Mouse (Mus musculus): Measurements from ENCODE around the gene Taf6. TPM values are rescaled to one million over a fixed set of nuclear protein-coding genes. Genes with fewer than 3 reads are reported as not detected.

The Taf6 gene
- polyA plus RNA-seq (2012; ENCODE audit: low replicate concordance) = 17.3 and 54.2 TPM in 2 replicates

DNA sequence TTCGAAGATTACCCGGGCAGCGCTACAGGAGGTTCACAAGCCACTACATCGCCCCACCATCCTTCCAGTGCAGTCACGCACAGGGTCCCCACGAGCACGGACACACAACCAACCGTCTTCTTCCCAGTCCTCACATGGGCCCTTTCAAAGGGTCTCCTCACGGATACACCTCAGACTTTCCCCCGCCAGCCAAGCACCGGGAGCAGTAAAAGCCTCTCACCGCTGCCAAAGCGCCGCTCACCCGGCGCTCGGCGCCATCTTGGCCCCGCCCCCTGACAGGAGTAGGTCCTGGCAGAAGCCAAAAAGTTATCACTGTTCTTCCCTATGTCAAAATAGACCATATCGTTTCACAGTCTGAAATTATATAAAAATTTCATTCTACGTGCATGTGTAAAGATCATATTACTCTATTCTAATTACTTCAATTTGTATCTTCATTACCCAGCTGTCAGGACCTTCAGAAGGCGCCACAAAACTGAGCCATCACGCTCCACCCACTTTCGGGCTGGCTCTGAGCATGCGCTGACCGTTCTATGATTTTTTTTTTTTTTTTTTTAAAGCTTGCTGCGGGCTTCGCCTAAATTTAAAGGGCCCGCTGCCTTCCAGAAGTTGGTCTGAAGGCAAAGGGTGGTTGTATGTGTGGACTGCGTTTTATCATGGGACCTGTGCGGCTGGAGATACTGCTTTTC is at the start of gene Taf6, which contains the start of gene Cnpy4:
TSS of gene Taf6 (minus strand) at position 502 of the 689 bp plus-strand sequence.
TSS of gene Cnpy4 (plus strand) at position 536 of the 689 bp plus-strand sequence.

DNA sequence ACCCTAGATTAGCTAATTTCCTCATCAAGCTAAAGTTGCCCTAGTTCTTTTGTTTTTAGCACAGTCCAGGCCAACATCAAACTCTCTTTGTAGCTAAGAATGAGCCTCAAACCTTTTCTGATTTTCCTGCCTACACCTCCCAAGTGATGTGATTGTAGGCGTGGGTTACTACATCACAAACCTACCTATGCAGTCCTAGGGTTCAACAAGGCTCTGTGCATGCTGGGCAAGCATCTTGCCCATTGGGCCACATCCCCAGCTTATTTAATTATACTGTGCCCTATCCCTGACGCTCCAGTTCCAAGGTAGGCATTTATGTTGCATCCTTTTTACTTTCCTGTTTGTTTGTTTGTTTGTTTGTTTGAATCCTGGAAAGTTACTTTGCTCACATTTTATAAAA is 38.4 kb upstream of the Taf6 start, which contains the start of gene Nxpe5:
TSS of gene Nxpe5 (plus strand) at position 199 of the 400 bp plus-strand sequence.

DNA sequence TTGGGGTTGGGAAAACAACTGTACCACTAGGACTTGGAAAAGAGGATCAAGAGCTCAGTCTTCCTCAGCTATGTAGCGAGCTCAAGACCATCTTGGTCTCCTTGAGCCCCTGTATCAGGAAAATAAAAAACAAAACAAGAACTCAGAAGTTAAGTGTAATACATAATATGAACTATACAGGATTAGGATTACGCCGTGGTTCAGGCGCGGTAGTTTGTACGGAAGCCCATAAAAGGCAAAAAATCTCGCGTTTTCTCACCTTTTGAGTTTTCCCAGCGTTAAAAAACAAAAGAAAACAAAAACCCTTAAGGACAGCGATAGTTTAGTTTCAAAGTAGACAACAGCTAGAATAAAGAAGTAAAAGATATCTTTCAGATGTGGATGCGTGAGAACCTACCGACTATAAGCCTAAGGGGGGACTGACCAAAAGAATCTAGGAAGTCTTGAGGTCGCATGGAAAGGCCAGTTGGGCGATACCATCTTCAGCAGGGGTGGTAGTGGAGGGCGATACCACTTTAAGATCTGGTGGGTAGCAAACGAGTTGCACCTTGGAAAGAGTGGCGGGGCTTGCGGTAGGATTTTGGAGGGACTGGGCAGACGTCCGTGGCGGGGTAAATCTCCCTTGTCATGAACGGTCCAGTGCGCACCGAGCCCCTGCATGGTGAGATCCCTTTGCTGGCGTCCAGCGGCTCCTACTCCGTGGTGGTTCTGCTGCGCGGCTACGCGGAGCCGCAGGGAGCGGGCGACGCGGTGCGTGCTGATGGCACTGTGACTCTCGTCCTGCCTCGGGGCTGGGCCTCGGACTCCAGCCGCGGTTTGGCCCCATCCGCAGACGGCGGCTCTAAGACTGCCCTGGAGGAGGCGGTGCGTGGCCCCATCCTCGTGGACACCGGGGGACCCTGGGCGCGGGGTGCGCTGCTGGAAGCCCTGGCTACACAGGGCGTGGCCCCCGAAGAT is 6.8 kb upstream of the Taf6 start, which contains the start of gene Mblac1:
TSS of gene Mblac1 (plus strand) at position 544 of the 957 bp plus-strand sequence.

DNA sequence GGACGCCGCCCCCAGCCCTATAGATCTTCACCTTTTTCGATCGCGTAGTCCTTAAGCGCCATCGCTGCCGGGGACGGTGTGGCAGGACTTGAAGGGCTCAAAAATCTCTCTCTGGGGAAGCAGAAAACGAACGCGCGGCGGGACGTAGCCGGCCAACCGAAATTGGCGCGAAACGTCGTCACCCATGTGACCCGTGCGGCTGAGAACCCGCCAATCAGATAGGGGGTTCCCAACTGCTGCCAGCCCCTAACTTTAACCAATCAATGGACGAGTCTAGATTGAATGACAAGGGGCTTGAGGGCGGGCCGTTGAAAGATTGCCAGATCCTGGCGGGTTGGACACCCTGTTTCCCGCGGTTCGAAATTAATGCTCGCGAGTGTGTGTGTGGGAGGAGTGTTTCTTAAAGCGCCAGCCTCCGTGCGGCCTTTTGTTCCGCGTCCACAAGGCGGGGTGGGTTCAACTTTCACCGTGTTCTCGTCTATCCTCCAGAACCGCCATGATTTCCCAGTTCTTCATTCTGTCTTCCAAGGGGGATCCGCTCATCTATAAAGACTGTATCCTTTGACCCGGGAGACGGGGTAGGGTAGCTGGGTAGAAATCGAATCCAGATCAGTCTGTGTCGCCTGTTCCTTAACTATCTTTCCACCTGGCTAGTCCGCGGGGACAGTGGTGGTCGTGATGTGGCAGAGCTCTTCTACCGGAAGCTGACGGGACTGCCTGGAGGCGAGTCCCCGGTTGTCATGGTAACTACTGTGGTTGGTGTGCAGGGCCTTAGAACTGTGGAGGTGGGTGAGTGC is 15.4 kb downstream of the Taf6 start, which contains the start of the genes Ap4m1 and Mcm7:
TSS of gene Ap4m1 (plus strand) at position 308 of the 797 bp plus-strand sequence.
TSS of gene Mcm7 (minus strand) at position 728 of the 797 bp plus-strand sequence.

DNA sequence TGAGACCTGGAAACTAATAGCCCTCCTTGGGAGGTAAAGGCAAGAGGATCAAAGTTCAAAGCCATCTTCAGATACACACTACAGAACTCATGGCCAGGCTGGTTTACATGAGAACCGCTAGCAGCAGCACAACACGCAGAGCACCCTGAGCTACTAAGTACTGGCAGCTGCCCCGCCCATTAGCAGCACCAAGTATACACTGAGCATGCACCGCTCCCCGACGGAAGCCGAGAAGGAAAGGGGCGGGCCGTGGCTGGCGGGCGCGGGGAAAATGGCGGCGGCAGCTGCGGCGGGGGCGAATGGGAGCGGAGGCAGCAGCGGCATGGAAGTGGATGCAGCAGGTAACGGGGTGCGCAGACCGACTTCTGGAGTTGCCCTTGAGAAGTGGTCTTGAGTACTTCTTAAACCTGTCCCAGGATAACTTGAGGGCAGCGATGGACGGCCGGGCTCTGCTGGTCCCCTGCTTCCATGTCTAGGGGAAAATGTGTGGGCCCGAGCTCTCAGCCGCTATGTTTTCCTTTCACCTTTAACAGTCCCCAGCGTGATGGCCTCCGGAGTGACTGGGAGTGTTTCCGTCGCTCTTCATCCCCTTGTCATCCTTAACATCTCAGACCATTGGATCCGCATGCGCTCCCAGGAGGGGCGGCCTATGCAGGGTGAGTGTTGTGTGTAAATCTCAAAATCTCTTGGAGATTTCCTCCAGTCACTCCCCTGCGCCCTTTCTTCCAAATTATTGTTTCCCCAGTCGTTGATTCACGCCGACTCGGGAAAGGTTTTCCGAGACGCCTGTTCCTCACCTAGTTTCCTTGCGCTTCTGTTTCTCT is 26.2 kb downstream of the Taf6 start, which contains the start of gene Cops6:
TSS of gene Cops6 (plus strand) at position 230 of the 824 bp plus-strand sequence.

DNA sequence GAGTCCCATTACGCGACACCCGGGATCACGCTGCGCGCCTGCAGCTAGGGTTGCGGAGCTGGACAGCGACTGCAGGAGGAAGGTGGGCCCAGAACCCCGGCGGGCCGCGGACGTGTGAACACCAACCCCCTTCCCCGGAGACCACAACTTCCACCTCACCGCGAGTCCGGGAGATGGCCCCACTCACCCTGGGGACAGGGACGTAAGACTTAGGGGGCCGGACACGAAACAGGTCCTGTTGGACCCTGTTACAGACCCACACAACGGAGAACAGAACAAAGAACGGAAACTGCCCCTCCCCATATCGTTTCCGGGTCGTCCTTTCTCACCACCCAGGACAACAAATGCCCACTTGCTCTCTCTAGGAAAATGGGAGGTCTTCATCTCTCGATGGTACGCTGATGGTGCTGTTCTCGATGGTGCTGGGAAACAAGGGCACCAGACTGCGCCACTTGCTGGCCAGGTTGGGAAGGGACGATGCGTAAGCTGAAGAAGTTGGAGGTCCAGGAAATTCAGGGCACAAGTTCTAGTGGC is 31.7 kb downstream of the Taf6 start, which contains the start of gene Zfp113:
TSS of gene Zfp113 (minus strand) at position 302 of the 534 bp plus-strand sequence.

Other genes with a start within 250 kb of the Taf6 start
- gene Gjc3, start 224.4 kb downstream of the Taf6 start, polyA plus RNA-seq (2012; ENCODE audit: low replicate concordance) = not detected in 2 replicates
- not detected in 2 replicates for gene Azgp1, start 205.9 kb downstream of the Taf6 start, polyA plus RNA-seq (2012; ENCODE audit: low replicate concordance)
- not detected in 2 replicates for gene Smok3a, start 166.2 kb downstream of the Taf6 start, polyA plus RNA-seq (2012; ENCODE audit: low replicate concordance)
- gene Smok3b, start 166.0 kb downstream of the Taf6 start, polyA plus RNA-seq (2012; ENCODE audit: low replicate concordance) = 0.16 TPM in 1 of 2 replicates, not detected in the other
- not detected in 2 replicates for gene Smok3c, start 134.3 kb downstream of the Taf6 start, polyA plus RNA-seq (2012; ENCODE audit: low replicate concordance)
- 0.27 and 1.0 TPM in 2 replicates for gene Zkscan1, start 102.4 kb downstream of the Taf6 start, polyA plus RNA-seq (2012; ENCODE audit: low replicate concordance)
- gene Zscan21, start 70.5 kb downstream of the Taf6 start, polyA plus RNA-seq (2012; ENCODE audit: low replicate concordance) = 0.10 and 2.4 TPM in 2 replicates
- 0.14 and 0.35 TPM in 2 replicates for gene Zfp113, start 31.7 kb downstream of the Taf6 start, polyA plus RNA-seq (2012; ENCODE audit: low replicate concordance)
- gene Cops6, start 26.4 kb downstream of the Taf6 start, polyA plus RNA-seq (2012; ENCODE audit: low replicate concordance) = 53.6 and 54.5 TPM in 2 replicates
- 6.8 and 39.7 TPM in 2 replicates for gene Ap4m1, start 15.4 kb downstream of the Taf6 start, polyA plus RNA-seq (2012; ENCODE audit: low replicate concordance)
- 8.8 and 61.5 TPM in 2 replicates for gene Mcm7, start 15.0 kb downstream of the Taf6 start, polyA plus RNA-seq (2012; ENCODE audit: low replicate concordance)
- gene Cnpy4, start within 50 bp of the Taf6 start, polyA plus RNA-seq (2012; ENCODE audit: low replicate concordance) = 0.21 and 0.73 TPM in 2 replicates
- 4.0 and 4.9 TPM in 2 replicates for gene Mblac1, start 6.9 kb upstream of the Taf6 start, polyA plus RNA-seq (2012; ENCODE audit: low replicate concordance)
- gene Nxpe5, start 38.4 kb upstream of the Taf6 start, polyA plus RNA-seq (2012; ENCODE audit: low replicate concordance) = 1.9 and 2.3 TPM in 2 replicates
- 29.2 and 39.5 TPM in 2 replicates for gene Lamtor4, start 68.0 kb upstream of the Taf6 start, polyA plus RNA-seq (2012; ENCODE audit: low replicate concordance)
- gene BC037034, start 76.6 kb upstream of the Taf6 start, polyA plus RNA-seq (2012; ENCODE audit: low replicate concordance) = 293 and 299 TPM in 2 replicates
- gene Gal3st4, start 85.4 kb upstream of the Taf6 start, polyA plus RNA-seq (2012; ENCODE audit: low replicate concordance) = not detected in 2 replicates
- not detected in 2 replicates for gene Gm43720, start 92.5 kb upstream of the Taf6 start, polyA plus RNA-seq (2012; ENCODE audit: low replicate concordance)
- gene Gpc2, start 92.6 kb upstream of the Taf6 start, polyA plus RNA-seq (2012; ENCODE audit: low replicate concordance) = 0.63 and 1.2 TPM in 2 replicates
- 0.50 and 5.3 TPM in 2 replicates for gene Stag3, start 92.8 kb upstream of the Taf6 start, polyA plus RNA-seq (2012; ENCODE audit: low replicate concordance)
- 0.22 and 0.50 TPM in 2 replicates for gene Pvrig, start 154.5 kb upstream of the Taf6 start, polyA plus RNA-seq (2012; ENCODE audit: low replicate concordance)

Data from leukemia stem cell, adult 10-12 weeks (primary cell).